Mouse (Mus musculus) embryonic fibroblast, embryonic 13.5 days (primary cell): ENCODE results near the gene Galr3. TPM values are rescaled to one million over a fixed set of nuclear protein-coding genes. Genes with fewer than 3 reads are reported as not detected.

Source experiments
- H3K27ac ChIP-seq: 2 replicates; pipeline ENCODE4 v1.5.1; 2012; ENCODE audit warnings: low read length, control low read depth, inconsistent platforms; ENCODE audit not compliant: insufficient read depth
- H3K4me1 ChIP-seq: 2 replicates; pipeline ENCODE4 v1.6.1; 2011; ENCODE audit warnings: low read length; ENCODE audit not compliant: control insufficient read depth, insufficient read depth
- H3K4me3 ChIP-seq: 2 replicates; pipeline ENCODE4 v1.5.1; 2011; ENCODE audit warnings: mild to moderate bottlenecking, control low read depth, low read length; ENCODE audit not compliant: insufficient read depth
- CTCF ChIP-seq: IDR thresholded peaks from 2 replicates; pipeline ENCODE4 v1.5.1; 2011; ENCODE audit warnings: mild to moderate bottlenecking, control low read depth, low read length, moderate library complexity, borderline replicate concordance; ENCODE audit not compliant: insufficient read depth
- POLR2A ChIP-seq: IDR thresholded peaks from 2 replicates; pipeline ENCODE4 v1.6.1; 2011; ENCODE audit warnings: low read depth, mild to moderate bottlenecking, control low read depth, low read length, moderate library complexity
- polyA plus RNA-seq: library from polyadenylated mRNA; stranded (reverse); fragments of >200 nt; gene quantifications from 2 replicates; pipeline ENCODE4 v1.2.4, GENCODE M21; 2011; ENCODE audit warnings: low read depth; ENCODE audit not compliant: missing spikeins, insufficient read length

Gene Galr3
- not detected in 2 replicates for polyA plus RNA-seq

DNA sequence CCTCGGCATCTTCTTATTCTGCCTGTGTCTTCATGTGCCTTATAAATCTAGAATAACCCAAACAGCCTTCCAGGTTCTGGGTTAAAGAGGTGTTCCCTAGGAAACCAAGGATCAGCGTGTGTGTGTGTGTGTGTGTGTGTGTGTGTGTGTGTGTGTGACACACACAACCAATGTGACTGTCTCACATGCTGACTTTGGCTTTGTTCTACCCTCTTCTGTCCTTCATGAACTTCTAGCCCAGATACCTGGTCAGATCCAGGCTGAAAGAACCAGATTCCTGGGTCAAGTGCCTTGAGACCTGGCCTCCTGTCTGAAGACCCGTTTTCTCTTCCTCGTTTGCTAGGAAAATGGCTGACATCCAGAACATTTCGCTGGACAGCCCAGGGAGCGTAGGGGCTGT is at the start of gene Galr3:
Gene Galr3, plus strand, starts transcription at position 301 of the 400 bp plus-strand sequence.
- H3K4me3 ChIP-seq: peak within 1 kb of the TSS; percentile 22
- H3K27ac ChIP-seq: no peak within 1 kb of the TSS
- no peak for TF ChIP-seq POLR2A
- no peak for TF ChIP-seq CTCF
- H3K4me1 ChIP-seq: no peaks in the 10 kb centered on the region

DNA sequence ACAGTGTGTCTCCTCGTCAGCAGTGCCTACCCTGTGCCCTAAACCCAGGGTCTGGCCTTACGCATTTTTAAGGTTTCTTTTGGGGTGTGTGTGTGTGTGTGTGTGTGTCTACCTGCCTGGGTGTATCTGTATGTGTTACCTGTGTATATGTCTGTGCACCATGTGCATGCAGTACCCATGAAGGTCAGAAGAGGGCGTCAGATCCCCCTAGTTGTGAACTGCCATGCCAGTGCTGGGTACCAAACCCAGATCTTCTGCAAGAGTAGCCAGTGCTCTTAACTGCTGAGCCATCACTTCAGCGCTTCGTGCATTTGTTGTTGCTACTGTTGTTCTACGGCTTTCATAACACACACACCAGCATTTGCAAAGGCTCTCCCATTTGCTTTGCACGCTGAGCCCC is 49.5 kb upstream of the Galr3 start:
- Histone ChIP-seq H3K4me3 (no peak overlapping the region), H3K27ac (no peak overlapping the region), H3K4me1 (peaks cover 7% of the 10 kb centered on the region; the same call in 1 of the 2 replicates)
- TF ChIP-seq CTCF (no peak), POLR2A (no peak)

DNA sequence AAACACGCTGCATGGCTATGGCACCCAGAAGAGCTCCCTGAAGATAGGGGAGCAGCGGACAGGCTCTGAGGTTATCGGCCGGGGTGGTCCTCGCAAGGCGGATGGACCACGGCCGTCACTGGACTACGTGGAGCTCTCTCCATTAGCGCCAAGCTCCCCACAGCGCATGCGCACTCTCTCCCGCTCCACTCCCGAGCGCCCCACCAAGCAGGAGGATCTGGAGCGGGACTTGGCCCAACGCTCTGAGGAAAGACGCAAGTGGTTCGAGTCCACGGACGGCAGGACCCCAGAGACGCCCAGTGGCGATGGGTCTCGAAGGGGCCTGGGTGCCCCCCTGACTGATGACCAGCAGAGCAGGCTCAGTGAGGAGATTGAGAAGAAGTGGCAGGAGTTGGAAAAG is 48.8 kb upstream of the Galr3 start:
- Histone ChIP-seq H3K27ac (no peak overlapping the region), H3K4me3 (no peak overlapping the region), H3K4me1 (peaks cover 4% of the 10 kb centered on the region; the same call in 1 of the 2 replicates)
- TF ChIP-seq POLR2A: no peak
- TF ChIP-seq CTCF: no peak

DNA sequence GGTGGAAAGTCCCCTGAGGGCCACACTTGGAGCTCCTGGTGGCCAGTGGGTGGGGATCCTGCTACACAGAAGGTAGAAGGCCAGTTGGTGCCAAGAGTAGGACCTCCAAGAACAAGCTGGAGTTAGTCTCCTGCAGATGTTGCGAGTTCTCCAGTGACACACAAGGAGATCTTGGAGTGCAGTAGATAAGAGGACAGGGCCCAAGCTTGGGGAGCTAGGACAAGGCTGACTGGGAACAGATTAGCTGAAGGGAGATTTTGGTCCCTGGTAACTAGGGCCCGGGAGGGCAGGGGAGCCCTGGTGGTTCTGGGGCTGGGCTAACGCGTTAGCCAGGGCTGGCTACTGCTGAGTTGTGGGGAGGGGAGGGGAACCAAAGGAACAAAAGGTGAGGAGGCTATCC is 45.8 kb upstream of the Galr3 start:
- H3K4me3 ChIP-seq: no peak overlapping the region
- no peak overlapping the region for H3K27ac ChIP-seq
- no peaks in the 10 kb centered on the region for H3K4me1 ChIP-seq
- no peak for TF ChIP-seq POLR2A
- no peak for TF ChIP-seq CTCF

DNA sequence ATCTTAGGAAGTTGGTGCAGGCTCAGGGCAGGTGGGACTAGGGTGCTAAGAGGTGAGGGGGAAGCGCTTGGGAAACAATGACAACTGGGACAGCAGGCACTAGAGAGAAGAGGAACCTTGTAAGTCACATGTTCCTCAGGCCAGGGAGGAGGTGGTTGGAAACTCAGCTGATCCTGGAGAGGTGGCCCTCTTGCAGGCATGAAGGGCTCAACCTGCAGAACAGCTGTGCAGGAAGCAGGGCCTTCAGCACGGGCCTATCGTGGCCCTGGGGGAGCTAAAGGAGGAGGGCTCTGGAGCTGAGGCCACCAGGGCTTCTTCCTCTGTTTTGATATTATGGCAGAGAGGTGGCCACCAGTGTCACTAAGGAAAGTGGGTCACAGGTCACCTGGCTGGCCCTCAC is 45.0 kb upstream of the Galr3 start:
- no peak for TF ChIP-seq CTCF
- TF ChIP-seq POLR2A: no peak
- no peak overlapping the region for H3K27ac ChIP-seq
- H3K4me3 ChIP-seq: no peak overlapping the region
- H3K4me1 ChIP-seq: no peaks in the 10 kb centered on the region

DNA sequence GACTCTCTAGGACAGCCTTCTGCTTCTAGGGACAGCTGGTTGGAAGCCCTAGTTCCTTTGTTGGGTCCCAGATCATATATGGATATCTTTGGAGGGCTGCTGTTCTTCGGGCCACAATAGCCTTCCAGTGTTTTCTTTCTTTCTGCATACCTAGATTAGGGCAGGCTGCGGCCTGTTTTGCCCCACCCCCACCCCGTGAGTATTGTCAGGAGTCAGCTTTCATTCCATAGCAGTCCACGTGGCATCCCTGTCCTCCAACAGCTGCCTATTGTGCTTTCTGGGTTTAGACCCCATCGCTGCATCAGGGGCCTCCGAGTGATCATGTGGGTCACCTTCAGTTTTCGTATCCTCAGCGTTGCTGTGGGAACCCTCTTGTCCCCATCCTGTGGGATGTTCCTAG is 43.3 kb upstream of the Galr3 start:
- Histone ChIP-seq H3K4me3 (no peak overlapping the region), H3K27ac (no peak overlapping the region), H3K4me1 (no peaks in the 10 kb centered on the region)
- TF ChIP-seq CTCF: no peak
- no peak for TF ChIP-seq POLR2A

DNA sequence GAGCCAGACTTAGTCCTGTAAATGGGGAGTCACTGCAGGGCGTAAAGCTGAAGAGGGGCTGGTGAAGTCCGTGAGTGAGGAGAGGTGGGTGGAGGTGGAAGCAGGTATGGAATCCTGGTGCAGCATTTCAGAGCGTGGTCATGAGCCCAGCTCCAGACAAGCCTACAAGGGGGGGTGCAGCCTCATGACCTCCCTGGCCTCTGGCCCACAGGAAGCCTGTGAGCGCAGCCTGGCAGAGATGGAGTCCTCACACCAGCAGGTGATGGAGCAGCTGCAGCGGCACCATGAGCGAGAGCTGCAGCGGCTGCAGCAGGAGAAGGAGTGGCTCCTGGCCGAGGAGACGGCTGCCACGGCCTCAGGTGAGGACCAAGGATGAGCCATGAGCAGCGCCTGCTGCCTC is 42.1 kb upstream of the Galr3 start:
- no peak overlapping the region for H3K4me3 ChIP-seq
- H3K27ac ChIP-seq: no peak overlapping the region
- no peaks in the 10 kb centered on the region for H3K4me1 ChIP-seq
- TF ChIP-seq CTCF: no peak
- no peak for TF ChIP-seq POLR2A

DNA sequence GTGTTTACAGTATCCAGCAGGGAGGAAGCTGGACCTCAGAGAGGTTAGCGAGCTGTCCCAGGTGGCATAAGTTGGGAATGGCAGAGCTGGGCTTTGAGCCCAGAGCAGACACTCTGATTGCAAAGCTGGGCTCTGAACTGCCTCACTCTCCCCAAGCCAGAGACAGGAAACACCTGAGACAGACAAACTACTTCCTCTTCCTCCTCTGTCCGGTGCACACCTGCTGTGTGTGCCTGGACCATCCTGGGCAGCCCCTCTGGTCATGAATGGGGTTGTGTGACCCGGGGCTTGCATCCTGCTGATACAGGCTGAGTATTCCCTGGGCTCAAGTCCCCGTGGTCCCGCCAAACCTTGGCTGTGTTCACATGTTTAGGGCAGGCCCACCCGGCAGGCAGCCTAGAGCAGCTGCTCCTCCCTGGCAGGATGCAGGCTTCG is 41.3 kb upstream of the Galr3 start:
- Histone ChIP-seq H3K27ac (no peak overlapping the region), H3K4me1 (no peaks in the 10 kb centered on the region), H3K4me3 (no peak overlapping the region)
- no peak for TF ChIP-seq POLR2A
- no peak for TF ChIP-seq CTCF

DNA sequence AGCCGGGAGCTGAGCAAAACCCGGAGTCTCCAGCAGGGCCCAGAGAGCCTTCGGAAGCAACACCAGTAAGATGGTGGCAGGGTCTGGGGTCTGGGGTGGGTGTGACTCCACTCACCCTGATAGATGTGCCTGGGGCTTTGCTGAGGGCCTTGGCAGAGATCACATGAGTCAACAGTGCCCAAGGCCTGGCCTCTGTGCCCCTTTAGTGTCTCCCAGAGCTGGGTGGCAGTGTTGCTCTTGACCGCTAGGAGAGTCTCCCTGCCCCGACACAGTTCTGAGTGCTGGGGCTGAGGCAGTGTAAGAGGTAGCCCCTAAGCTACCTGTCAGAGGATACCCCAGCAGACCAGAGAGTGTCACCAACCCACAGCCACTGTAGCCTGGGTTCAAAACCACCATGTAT is 40.1 kb upstream of the Galr3 start:
- Histone ChIP-seq H3K4me3 (no peak overlapping the region), H3K4me1 (no peaks in the 10 kb centered on the region), H3K27ac (no peak overlapping the region)
- TF ChIP-seq CTCF: no peak

DNA sequence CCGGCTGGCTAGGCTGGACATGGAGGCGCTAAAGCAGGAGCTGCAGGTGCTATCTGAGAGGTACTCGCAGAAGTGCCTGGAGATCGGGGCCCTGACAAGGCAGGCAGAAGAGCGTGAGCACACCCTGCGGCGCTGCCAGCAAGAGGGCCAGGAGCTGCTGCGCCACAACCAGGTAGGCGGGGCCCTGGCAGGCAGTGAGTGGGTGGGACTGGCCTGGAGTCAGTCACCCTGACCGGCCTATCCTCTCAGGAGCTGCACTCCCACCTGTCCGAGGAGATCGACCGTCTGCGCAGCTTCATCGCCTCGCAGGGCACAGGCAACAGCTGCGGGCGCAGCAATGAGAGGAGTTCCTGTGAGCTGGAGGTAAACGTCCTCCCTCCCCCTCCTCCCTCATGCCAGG is 39.6 kb upstream of the Galr3 start:
- no peak overlapping the region for H3K4me3 ChIP-seq
- TF ChIP-seq POLR2A (no peak), CTCF (no peak)
- no peaks in the 10 kb centered on the region for H3K4me1 ChIP-seq
- no peak overlapping the region for H3K27ac ChIP-seq

DNA sequence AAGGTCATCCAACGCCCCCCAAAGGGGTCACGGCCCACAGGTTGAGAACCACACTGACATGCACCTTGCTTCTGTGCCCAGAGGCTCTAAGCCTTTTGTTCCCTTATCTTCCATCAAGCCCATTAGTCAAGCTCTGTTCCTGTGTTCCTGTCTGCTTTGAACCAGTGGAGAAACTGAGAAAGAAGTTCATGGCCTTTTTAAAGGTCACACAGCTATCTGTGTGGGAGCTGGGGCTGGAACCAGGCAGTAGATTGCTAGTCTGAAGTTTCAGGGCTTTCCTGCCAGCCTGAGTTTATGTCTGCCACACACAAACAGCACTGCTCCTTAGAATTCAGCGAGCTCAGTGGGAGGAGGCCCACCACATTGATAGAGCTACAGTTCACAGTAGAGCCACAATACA is 38.6 kb upstream of the Galr3 start:
- TF ChIP-seq POLR2A (no peak), CTCF (no peak)
- Histone ChIP-seq H3K4me1 (no peaks in the 10 kb centered on the region), H3K27ac (no peak overlapping the region), H3K4me3 (no peak overlapping the region)
